Mouse (Mus musculus): Measurements from ENCODE around the gene Smgc.
"Not testable (repeated sequence)": the region's sequence is repeated elsewhere in the genome, so short reads cannot be mapped to it uniquely, and the experiment has no call there.

Gene Smgc

GRCm38 (mm10) chr15:91837965-91838364 lies at the start of gene Smgc:
Gene Smgc (plus strand): TSS chr15:91838265.
- no peak for DNase-seq (ENCODE audit: low spot score)

GRCm38 (mm10) chr15:91788338-91788737 lies 49.7 kb upstream of the Smgc start:
- no peak for DNase-seq (ENCODE audit: low spot score)

DNA sequence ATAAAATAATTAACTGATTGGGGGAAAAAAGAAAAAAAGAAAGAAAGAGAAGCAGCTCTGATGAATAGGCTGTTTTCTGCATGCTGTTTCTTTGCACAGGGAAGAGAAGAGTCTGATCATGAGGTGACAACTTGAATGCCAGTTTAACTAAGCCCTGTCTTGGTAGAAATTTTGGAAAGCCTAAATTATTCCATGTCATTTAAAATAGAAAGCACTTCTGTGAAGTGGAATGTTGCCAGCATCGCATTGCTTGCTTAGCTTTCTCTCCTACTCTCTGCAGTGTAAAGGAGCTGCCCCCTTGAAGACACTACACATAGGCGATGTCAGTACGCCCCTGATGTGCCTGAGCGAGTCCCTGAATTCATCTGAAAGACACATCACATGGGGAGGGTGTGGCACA lies 31.6 kb upstream of the Smgc start:
- no peak for DNase-seq (ENCODE audit: low spot score)

DNA sequence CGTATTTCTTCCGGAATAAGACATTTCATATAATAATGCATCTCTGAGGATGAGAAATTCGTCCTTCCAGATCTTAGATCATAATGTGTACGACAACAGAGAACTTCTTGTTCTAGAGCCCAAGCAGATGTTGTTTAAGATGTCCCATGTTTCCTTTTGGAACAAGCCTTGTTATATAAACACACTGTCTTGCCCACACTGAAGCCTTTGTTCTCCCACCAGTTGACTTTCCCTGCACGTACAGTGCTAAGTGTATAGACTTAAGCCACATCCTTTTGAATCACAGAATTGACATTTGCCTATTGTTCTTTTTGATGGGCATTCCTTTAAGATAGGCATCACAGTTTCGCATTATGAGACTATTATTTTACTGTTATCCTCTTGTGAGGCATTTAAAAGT lies 2.7 kb upstream of the Smgc start:
- no peak for DNase-seq (ENCODE audit: low spot score)

- DNase-seq (ENCODE audit: low spot score): not testable (repeated sequence)
Measured at GRCm38 (mm10) chr15:91864130-91864529, 26.1 kb downstream of the Smgc start.

DNA sequence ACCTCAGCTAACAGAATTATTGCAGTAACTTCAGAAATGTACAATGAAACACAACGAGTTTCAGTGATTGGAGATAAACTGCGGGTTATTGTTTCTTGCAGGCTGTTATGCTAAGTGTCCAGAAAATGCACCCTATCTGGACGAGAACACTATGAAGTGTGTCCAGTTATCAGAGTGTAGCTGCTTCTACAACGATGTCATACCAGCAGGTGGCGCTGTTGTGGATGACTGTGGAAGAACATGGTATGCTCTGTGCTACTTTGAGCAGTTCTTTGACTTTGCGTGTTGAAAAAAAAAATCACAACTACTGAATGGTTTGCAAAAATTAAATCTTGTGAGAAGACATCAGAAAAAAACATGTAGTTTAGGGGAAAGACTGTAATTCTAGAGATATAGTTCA lies 62.2 kb downstream of the Smgc start:
- peak; percentile 15 for DNase-seq (ENCODE audit: low spot score)

GRCm38 (mm10) chr15:91907046-91907445 lies 69.0 kb downstream of the Smgc start:
- peak; percentile 59 for DNase-seq (ENCODE audit: low spot score)

Data from testis, postnatal 14 days (tissue).